Mouse (Mus musculus): ENCODE measurements at regions not wholly inside any gene's neighbourhood (a gene's known extent, or its start where the extent isn't known, plus 50 kb on each side); places are given as distances from the start of the nearest gene placed in this dataset.
A peak's percentile ranks its signal among the peaks of the same experiment; 100 is the strongest.

- no peak overlapping the region for H3K27ac ChIP-seq (replicated peaks; ENCODE audit: low read depth, low read length)
- no peak overlapping the region for H3K4me3 ChIP-seq (ENCODE audit: low read depth, low read length)
- H3K4me1 ChIP-seq (ENCODE audit: control insufficient read depth, insufficient read depth, low read length), result no peaks in the 10 kb centered on the region
- H3K36me3 ChIP-seq (ENCODE audit: control insufficient read depth, insufficient read depth, low read length), result no peaks in the 10 kb centered on the region
- no peak for DNase-seq (ENCODE audit: low spot score)
- H3K9ac ChIP-seq (ENCODE audit: low read depth, low read length), result no peak overlapping the region
- H3K27me3 ChIP-seq (replicated peaks; ENCODE audit: control insufficient read depth, insufficient read depth, low read length), result no peaks in the 10 kb centered on the region
- ATAC-seq (ENCODE audit: low read depth), result no peak
- H3K9me3 ChIP-seq (ENCODE audit: control insufficient read depth, low read length), result no peaks in the 10 kb centered on the region
- H3K4me2 ChIP-seq (ENCODE audit: low read depth, low read length), result no peak overlapping the region
- WGBS, result 93% methylated on average over 4 of the region's 4 CpGs
These were observed 78.8 kb upstream of the Herc3 start for GRCm38 (mm10) chr6:58752496-58752895.

GRCm38 (mm10) chr6:58756309-58757015, 74.8 kb upstream of the Herc3 start:
- ATAC-seq (ENCODE audit: low read depth) (no peak), DNase-seq (ENCODE audit: low spot score) (no peak)
- no peaks in the 10 kb centered on the region for H3K36me3 ChIP-seq (ENCODE audit: control insufficient read depth, insufficient read depth, low read length)
- no peaks in the 10 kb centered on the region for H3K9me3 ChIP-seq (ENCODE audit: control insufficient read depth, low read length)
- no peaks in the 10 kb centered on the region for H3K27me3 ChIP-seq (replicated peaks; ENCODE audit: control insufficient read depth, insufficient read depth, low read length)
- no peak overlapping the region for H3K9ac ChIP-seq (ENCODE audit: low read depth, low read length)
- H3K4me1 ChIP-seq (ENCODE audit: control insufficient read depth, insufficient read depth, low read length), result no peaks in the 10 kb centered on the region
- WGBS, result 52% methylated on average over 2 of the region's 2 CpGs
- H3K4me3 ChIP-seq (ENCODE audit: low read depth, low read length), result no peak overlapping the region
- H3K4me2 ChIP-seq (ENCODE audit: low read depth, low read length), result no peak overlapping the region
- no peak overlapping the region for H3K27ac ChIP-seq (replicated peaks; ENCODE audit: low read depth, low read length)

GRCm38 (mm10) chr6:58757339-58757738, 73.9 kb upstream of the Herc3 start:
- no peak for ATAC-seq (ENCODE audit: low read depth)
- no peak for DNase-seq (ENCODE audit: low spot score)
- 87% methylated on average over 4 of the region's 4 CpGs for WGBS
- H3K4me3 ChIP-seq (ENCODE audit: low read depth, low read length), result no peak overlapping the region
- H3K27ac ChIP-seq (replicated peaks; ENCODE audit: low read depth, low read length), result no peak overlapping the region
- H3K27me3 ChIP-seq (replicated peaks; ENCODE audit: control insufficient read depth, insufficient read depth, low read length), result no peaks in the 10 kb centered on the region
- no peaks in the 10 kb centered on the region for H3K9me3 ChIP-seq (ENCODE audit: control insufficient read depth, low read length)
- H3K4me2 ChIP-seq (ENCODE audit: low read depth, low read length), result no peak overlapping the region
- H3K4me1 ChIP-seq (ENCODE audit: control insufficient read depth, insufficient read depth, low read length), result no peaks in the 10 kb centered on the region
- H3K9ac ChIP-seq (ENCODE audit: low read depth, low read length), result no peak overlapping the region
- H3K36me3 ChIP-seq (ENCODE audit: control insufficient read depth, insufficient read depth, low read length), result no peaks in the 10 kb centered on the region

GRCm38 (mm10) chr6:58770654-58771218, 60.5 kb upstream of the Herc3 start:
- Histone ChIP-seq H3K27me3 (replicated peaks; ENCODE audit: control insufficient read depth, insufficient read depth, low read length) (no peaks in the 10 kb centered on the region), H3K4me2 (ENCODE audit: low read depth, low read length) (no peak overlapping the region), H3K4me3 (ENCODE audit: low read depth, low read length) (no peak overlapping the region), H3K9me3 (ENCODE audit: control insufficient read depth, low read length) (no peaks in the 10 kb centered on the region), H3K36me3 (ENCODE audit: control insufficient read depth, insufficient read depth, low read length) (no peaks in the 10 kb centered on the region), H3K9ac (ENCODE audit: low read depth, low read length) (no peak overlapping the region), H3K27ac (replicated peaks; ENCODE audit: low read depth, low read length) (no peak overlapping the region), H3K4me1 (ENCODE audit: control insufficient read depth, insufficient read depth, low read length) (no peaks in the 10 kb centered on the region)
- DNase-seq (ENCODE audit: low spot score), result peak; percentile 81
- ATAC-seq (ENCODE audit: low read depth), result 0 out of 2 replicates have a peak, but pooled peaks have one; percentile 30
- 18% methylated on average over 8 of the region's 8 CpGs for WGBS

- Histone ChIP-seq H3K36me3 (ENCODE audit: control insufficient read depth, insufficient read depth, low read length) (no peaks in the 10 kb centered on the region), H3K4me2 (ENCODE audit: low read depth, low read length) (no peak overlapping the region), H3K27ac (replicated peaks; ENCODE audit: low read depth, low read length) (no peak overlapping the region), H3K27me3 (replicated peaks; ENCODE audit: control insufficient read depth, insufficient read depth, low read length) (no peaks in the 10 kb centered on the region), H3K9me3 (ENCODE audit: control insufficient read depth, low read length) (no peaks in the 10 kb centered on the region), H3K4me1 (ENCODE audit: control insufficient read depth, insufficient read depth, low read length) (no peaks in the 10 kb centered on the region), H3K4me3 (ENCODE audit: low read depth, low read length) (no peak overlapping the region), H3K9ac (ENCODE audit: low read depth, low read length) (no peak overlapping the region)
- DNase-seq (ENCODE audit: low spot score), result peak; percentile 25
- whole genome bisulfite sequencing, result 0% methylated on average over 1 of the region's 1 CpGs
- ATAC-seq (ENCODE audit: low read depth), result no peak
These were observed 59.3 kb upstream of the Herc3 start for GRCm38 (mm10) chr6:58772014-58772413.

Data from embryonic facial prominence, embryonic 14.5 days (tissue).